Mouse (Mus musculus): Measurements from ENCODE around the gene Frat1. TPM values are rescaled to one million over a fixed set of nuclear protein-coding genes. Genes with fewer than 3 reads are reported as not detected.
"Not testable (repeated sequence)": the region's sequence is repeated elsewhere in the genome, so short reads cannot be mapped to it uniquely, and the experiment has no call there.

Gene Frat1
- polyA plus RNA-seq, 1 experiment from 2014 or later = 16.5 TPM

DNA sequence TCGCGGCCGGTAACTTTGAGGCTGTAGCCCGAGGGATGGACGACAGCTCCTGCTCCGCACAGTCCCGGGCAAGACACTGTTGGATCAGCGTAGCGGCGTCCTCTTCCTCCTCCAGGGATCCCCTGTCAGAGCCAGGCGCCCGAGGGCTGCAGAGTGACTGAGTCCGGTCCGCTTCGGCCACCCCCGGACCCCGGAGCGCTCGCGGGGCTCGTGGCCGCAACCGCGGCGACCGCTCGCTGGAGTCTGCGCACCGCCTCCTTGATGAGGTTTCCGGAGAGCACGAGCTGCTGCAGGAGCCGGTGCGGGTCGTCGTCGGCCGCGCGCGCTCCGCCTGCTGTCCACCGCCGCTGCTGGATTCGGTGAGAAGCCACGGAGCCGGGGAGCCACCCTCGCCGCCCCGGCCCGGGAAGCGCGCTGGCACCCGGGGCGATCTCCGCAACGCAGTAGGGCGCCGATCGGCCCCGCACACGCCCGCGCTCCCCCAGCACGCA is 17.4 kb downstream of the Frat1 start:
- H3K27ac ChIP-seq = peak overlapping the region; percentile 88
- peak overlapping the region; percentile 100 for H3K4me2 ChIP-seq
- H3K36me3 ChIP-seq = no peaks in the 10 kb centered on the region
- WGBS (ENCODE audit: insufficient replicate concordance) = 1% methylated on average over 64 of the region's 64 CpGs
- peak; percentile 30; the same call in 1 of the 2 replicates for ATAC-seq
- H3K9ac ChIP-seq = peak overlapping the region; percentile 90
- peak overlapping the region; percentile 94 for H3K4me3 ChIP-seq
- no peaks in the 10 kb centered on the region for H3K9me3 ChIP-seq (replicated peaks)
- H3K4me1 ChIP-seq = peaks cover 60% of the 10 kb centered on the region
- H3K27me3 ChIP-seq (replicated peaks) = no peaks in the 10 kb centered on the region

DNA sequence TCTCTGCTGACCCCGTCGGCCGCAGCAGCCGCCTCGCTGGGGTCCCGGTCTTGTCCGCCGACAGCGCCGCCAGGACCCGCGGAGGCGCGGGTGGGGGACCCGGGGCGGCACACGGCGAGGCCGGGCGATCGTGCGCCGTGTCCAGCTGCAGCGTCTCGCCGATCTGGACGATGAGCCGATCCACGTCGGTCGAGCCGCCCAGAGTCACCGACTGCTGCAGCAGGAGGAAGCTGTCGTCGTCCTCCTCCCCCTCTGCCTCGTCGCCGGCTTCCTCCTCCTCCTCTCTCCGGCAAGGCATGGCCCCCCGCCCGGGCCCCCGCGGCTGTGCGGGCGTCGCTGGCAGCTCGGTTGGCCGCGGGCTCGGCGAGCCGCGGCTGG is 17.8 kb downstream of the Frat1 start:
- Histone ChIP-seq H3K9ac (peak overlapping the region; percentile 90), H3K27ac (peak overlapping the region; percentile 88), H3K4me3 (peak overlapping the region; percentile 94), H3K4me1 (peaks cover 59% of the 10 kb centered on the region), H3K4me2 (peak overlapping the region; percentile 100)
- not testable (repeated sequence) for H3K36me3 ChIP-seq; H3K27me3 ChIP-seq (replicated peaks); H3K9me3 ChIP-seq (replicated peaks)
- ATAC-seq = peak; percentile 29
- WGBS (ENCODE audit: insufficient replicate concordance) = under 1% methylated on average over 46 of the region's 53 CpGs

DNA sequence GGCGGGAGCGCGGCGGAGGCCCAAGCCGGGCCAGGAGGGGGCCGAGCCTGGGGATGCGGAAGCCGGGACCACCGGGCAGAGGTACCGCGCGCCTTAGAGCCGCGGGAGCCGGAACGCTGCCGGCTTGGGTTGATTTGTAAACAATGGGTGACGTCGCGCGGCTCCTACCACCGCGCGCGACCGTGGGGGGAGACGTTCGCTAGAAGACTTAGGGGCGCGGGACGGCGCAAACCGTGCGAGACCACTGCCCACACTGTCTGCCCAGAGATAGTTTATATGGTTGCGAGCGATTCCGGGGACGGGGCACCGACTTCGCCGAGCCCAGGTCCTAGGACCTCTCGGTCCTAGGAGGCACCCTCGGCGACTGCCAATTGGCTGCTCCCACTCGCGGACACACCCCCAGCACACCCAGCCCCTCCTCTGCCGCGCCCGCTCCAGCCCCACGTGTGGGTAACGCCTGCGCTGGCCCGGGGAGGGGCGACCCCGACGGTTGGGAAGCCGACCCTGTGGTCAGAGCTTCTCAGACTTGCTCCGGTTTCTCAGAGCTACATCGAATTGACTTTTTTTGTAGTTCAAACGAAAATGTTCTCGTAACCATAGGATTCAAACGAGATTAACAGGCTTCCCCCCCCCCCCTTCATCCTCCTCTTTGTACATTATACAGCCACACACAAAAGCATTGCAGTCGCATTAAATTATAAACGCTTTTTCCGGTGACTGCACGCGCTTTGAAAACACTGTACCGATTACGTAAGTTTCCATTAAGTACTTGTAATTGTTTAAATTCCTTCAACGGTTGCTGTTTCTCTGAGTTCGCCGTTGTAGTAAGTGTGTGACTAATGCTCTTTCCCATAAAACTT is 18.5 kb downstream of the Frat1 start, which contains the start of gene Frat2:
Frat2 (minus strand) TSS at position 141 of the 860 bp plus-strand sequence.
- H3K9me3 ChIP-seq (replicated peaks) = no peaks in the 10 kb centered on the region
- H3K36me3 ChIP-seq = no peaks in the 10 kb centered on the region
- H3K9ac ChIP-seq = peak within 1 kb of the TSS; percentile 90
- H3K4me3 ChIP-seq = peak within 1 kb of the TSS; percentile 94
- WGBS (ENCODE audit: insufficient replicate concordance) = under 1% methylated on average over 72 of the region's 72 CpGs
- H3K27ac ChIP-seq = peak within 1 kb of the TSS; percentile 88
- peak within 1 kb of the TSS; percentile 100 for H3K4me2 ChIP-seq
- peaks cover 53% of the 10 kb centered on the region for H3K4me1 ChIP-seq
- peak; percentile 90 for ATAC-seq
- no peaks in the 10 kb centered on the region for H3K27me3 ChIP-seq (replicated peaks)

DNA sequence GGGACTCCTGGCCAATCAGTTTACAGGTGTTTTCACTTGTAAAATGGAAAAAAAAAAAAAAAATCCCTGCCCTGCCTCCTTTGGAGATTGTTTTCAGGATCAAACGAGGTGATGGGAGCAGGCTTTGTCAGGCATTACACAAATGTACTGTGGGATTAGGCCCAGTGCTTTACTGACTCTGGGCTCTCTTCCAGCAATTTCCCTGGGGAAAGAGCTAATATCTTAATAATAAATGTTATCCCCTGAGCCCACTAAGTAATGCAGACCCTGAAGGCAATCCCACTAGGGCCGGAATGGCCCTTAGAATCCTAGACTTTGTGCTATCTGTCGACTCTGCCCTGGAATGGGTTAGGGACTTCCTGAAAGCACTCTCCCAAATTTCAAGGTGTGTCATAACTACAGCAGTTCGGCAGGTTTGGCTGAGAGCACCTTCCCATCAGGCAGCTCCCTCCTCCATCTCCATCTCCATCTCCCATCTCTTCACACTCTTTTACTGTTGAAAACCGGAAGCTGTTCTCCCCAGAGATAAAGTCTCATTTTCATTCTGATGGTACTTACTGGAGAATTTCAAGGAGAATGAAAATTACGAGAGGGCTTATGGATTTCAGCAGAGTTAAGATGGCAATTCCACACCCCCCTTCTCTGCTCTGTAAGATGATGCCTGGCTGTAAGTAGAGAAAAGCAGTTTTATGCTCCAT is 20.4 kb downstream of the Frat1 start:
- no peak overlapping the region for H3K27ac ChIP-seq
- no peaks in the 10 kb centered on the region for H3K36me3 ChIP-seq
- no peak overlapping the region for H3K4me3 ChIP-seq
- no peak overlapping the region for H3K4me2 ChIP-seq
- no peak overlapping the region for H3K9ac ChIP-seq
- 54% methylated on average over 6 of the region's 6 CpGs for WGBS (ENCODE audit: insufficient replicate concordance)
- no peaks in the 10 kb centered on the region for H3K27me3 ChIP-seq (replicated peaks)
- no peak for ATAC-seq
- peaks cover 45% of the 10 kb centered on the region for H3K4me1 ChIP-seq
- H3K9me3 ChIP-seq (replicated peaks) = no peaks in the 10 kb centered on the region

DNA sequence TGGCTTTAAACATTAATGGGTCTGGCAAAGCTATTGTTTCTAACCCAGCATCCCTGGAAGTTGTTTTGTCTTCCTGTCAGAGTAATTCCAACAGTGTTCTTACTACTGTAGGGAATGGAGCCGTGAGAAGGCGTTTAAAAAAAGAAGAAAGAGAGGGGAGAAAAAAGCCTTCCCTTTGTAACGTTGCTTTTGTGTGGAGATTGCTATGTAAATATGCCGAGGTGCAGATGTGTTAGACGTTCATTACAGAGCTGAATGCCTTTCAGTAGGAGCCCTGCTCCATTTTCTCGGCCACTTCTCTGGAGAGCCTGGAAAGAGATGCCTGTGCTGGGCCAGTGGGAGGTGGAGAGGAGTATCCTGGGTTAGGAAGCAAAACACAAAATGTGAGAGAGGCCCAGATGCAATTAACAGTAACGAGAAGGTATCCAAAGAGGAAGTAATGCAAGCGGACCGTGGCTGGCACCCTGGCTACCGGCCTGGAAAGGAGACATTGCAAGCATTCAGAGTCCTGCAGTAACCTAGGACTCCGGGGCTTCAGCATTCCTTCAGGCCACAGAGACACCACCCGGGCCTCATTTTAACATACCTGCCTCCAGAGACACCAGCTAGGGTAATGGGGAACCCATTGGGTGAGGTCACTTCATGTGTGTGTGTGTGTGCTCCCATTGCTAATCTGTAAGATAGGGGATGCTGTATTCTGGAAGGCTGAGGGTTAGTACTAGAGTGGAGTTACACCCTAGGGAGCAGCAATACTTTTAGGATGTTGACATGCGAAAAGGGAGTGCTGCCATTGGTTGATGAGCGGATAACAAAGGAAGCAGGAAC is 21.2 kb downstream of the Frat1 start:
- 37% methylated on average over 14 of the region's 14 CpGs for WGBS (ENCODE audit: insufficient replicate concordance)
- Histone ChIP-seq H3K9me3 (replicated peaks) (no peaks in the 10 kb centered on the region), H3K27me3 (replicated peaks) (no peaks in the 10 kb centered on the region), H3K36me3 (no peaks in the 10 kb centered on the region), H3K9ac (no peak overlapping the region), H3K4me1 (peaks cover 37% of the 10 kb centered on the region), H3K4me3 (no peak overlapping the region), H3K27ac (no peak overlapping the region), H3K4me2 (no peak overlapping the region)
- ATAC-seq = no peak

DNA sequence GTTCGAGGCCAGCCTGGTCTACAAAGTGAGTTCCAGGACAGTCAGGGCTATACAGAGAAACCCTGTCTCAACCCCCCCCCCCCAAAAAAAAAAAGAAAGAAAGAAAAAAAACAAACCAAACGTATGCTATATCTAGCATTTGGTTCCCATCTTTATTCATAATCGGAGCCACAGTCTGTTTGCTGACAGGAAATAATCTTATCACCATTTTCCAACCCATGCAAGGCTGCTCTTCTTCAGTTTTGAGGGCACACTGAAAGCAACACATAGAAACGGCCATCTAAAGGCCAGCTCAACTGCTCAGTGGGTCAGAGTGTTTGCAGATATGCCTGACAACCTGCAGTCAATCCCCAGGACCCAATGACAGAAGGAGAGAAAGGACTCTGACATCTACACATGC is 22.7 kb downstream of the Frat1 start:
- 44% methylated on average over 4 of the region's 4 CpGs for WGBS (ENCODE audit: insufficient replicate concordance)
- Histone ChIP-seq H3K4me1 (peaks cover 39% of the 10 kb centered on the region), H3K36me3 (no peaks in the 10 kb centered on the region), H3K9me3 (replicated peaks) (no peaks in the 10 kb centered on the region), H3K9ac (no peak overlapping the region), H3K4me3 (no peak overlapping the region), H3K4me2 (no peak overlapping the region), H3K27me3 (replicated peaks) (no peaks in the 10 kb centered on the region), H3K27ac (no peak overlapping the region)
- no peak for ATAC-seq

DNA sequence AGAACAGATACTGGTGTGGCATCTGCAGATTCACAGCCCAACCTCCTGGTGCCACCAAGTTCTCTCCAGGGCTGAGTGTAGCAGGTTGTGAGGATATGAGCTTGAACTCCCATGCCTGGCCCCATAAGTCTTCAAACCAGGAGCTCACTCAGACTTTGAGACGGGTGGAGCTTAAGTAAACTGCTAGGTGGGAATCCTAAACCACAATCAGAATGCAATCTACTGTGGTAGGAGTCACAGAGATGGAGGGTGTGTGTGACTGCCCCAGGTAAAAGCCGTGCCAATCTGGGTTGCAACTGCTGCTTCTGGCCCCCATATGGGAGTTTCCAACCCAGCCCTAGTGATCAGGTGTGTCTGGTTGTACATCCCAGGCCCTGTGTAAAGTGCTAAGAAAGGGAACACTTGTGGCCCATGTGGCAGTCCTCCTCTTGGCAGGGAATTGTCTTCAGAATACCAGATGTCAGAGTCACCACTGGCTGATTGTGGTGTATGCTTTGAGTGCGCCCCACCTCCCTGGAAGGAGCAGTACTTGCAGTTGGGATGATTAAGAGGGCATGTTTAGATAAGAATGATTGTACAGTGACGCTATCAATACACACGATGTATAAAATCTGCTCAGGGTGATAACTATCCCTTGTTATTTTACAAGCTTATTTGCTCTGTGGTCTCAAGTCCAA is 27.5 kb downstream of the Frat1 start:
- Histone ChIP-seq H3K4me1 (peaks cover 23% of the 10 kb centered on the region), H3K4me2 (no peak overlapping the region), H3K4me3 (no peak overlapping the region), H3K27me3 (replicated peaks) (no peaks in the 10 kb centered on the region), H3K9ac (no peak overlapping the region), H3K9me3 (replicated peaks) (no peaks in the 10 kb centered on the region), H3K36me3 (peaks cover 21% of the 10 kb centered on the region), H3K27ac (no peak overlapping the region)
- 53% methylated on average over 5 of the region's 5 CpGs for WGBS (ENCODE audit: insufficient replicate concordance)
- ATAC-seq = peak; percentile 71

DNA sequence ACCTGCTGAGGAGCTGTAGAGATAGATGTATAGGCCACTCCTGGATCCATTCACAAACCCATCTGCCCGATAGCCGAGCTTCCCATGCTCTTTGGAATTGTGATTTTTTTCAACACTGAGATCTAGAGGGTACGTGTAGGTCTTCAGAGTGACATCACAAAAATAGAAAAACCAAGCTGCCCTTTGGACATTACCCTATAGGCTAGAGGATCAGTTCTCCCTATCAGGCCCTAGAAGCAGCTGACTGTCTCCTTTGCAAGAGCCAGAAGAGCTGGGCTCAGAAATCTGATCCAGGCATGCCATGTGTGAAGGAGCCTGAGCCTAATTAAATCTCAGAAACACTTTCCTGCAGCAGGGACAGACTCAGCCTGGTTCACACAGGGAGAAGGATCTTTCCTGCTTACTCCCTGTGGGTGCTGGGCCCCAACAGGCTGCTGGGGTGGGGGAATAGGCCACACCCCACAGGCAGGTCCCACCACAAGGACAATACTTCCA is 28.1 kb downstream of the Frat1 start:
- Histone ChIP-seq H3K27ac (no peak overlapping the region), H3K9ac (no peak overlapping the region), H3K4me3 (no peak overlapping the region), H3K4me1 (peaks cover 23% of the 10 kb centered on the region), H3K4me2 (no peak overlapping the region), H3K9me3 (replicated peaks) (no peaks in the 10 kb centered on the region), H3K36me3 (peaks cover 28% of the 10 kb centered on the region), H3K27me3 (replicated peaks) (no peaks in the 10 kb centered on the region)
- WGBS (ENCODE audit: insufficient replicate concordance) = 67% methylated on average over 3 of the region's 3 CpGs
- no peak for ATAC-seq

DNA sequence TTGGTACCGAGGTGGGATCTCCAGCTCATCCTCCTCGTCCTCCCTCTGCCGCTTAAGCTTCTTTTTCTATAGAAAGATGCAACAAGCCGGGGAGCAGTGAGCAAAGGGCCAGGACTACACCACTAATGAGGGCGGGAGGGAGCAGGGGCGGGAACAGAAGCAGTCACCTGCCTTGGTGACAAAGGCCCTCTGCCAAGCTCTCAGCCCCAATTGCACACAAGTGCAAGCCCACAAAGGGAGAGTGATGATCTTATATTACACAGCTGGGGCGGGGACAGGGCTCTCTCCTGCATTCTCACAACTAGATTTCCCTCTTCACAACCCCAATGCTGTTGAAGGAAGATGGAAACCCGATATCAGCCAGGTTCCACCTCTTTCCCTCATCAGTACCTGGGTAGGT is 36.9 kb downstream of the Frat1 start:
- H3K27me3 ChIP-seq (replicated peaks) = no peaks in the 10 kb centered on the region
- no peak overlapping the region for H3K4me3 ChIP-seq
- H3K4me2 ChIP-seq = no peak overlapping the region
- WGBS (ENCODE audit: insufficient replicate concordance) = 83% methylated on average over 8 of the region's 8 CpGs
- H3K27ac ChIP-seq = no peak overlapping the region
- no peak overlapping the region for H3K9ac ChIP-seq
- peaks cover 100% of the 10 kb centered on the region for H3K36me3 ChIP-seq
- ATAC-seq = no peak
- H3K4me1 ChIP-seq = no peaks in the 10 kb centered on the region
- H3K9me3 ChIP-seq (replicated peaks) = no peaks in the 10 kb centered on the region

DNA sequence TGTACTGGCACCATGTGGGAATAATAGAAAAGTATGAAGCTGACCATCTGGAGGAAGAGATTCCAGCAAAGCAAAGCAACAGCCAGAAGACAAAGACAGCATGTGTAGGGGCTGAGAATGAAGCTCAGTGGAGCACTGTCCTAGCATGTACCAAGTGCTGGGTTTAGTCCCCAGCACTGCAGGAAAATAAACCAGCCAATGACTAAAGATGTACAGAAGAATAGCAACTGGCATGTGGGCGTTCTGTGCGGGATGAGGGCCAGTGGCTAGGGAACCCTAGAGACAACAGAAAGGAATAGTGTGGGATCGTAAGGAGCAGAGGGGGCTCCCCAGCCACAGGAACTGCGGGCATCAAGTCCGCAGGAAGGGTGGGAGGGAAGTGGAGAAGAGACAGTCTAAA is 39.5 kb downstream of the Frat1 start:
- WGBS (ENCODE audit: insufficient replicate concordance) = 83% methylated on average over 5 of the region's 5 CpGs
- no peaks in the 10 kb centered on the region for H3K27me3 ChIP-seq (replicated peaks)
- H3K9me3 ChIP-seq (replicated peaks) = no peaks in the 10 kb centered on the region
- no peak overlapping the region for H3K4me2 ChIP-seq
- no peak for ATAC-seq
- H3K4me3 ChIP-seq = no peak overlapping the region
- H3K27ac ChIP-seq = no peak overlapping the region
- H3K9ac ChIP-seq = no peak overlapping the region
- H3K36me3 ChIP-seq = peaks cover 100% of the 10 kb centered on the region
- H3K4me1 ChIP-seq = 0 out of 2 replicates have a peak, but pooled peaks cover 6% of the 10 kb centered on the region

DNA sequence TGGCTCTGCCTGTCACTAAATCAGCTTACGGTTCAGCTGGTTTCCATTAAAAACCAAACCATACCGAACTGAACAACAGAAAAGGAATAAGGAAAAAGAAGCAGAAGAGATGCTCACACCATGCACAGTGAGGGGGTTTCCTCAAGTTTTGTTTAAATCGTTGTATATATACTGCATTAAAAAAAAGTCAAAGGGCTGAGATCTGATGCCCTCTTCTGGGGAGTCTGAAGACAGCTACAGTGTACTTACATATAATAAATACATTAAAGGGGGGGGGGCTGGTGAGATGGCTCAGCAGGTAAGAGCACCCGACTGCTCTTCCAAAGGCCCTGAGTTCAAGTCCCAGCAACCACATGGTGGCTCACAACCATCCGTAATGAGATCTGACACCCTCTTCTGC is 40.2 kb downstream of the Frat1 start:
- ATAC-seq; H3K27me3 ChIP-seq (replicated peaks); H3K9me3 ChIP-seq (replicated peaks); H3K9ac ChIP-seq; H3K4me1 ChIP-seq; H3K4me2 ChIP-seq; H3K4me3 ChIP-seq; H3K27ac ChIP-seq: not testable (repeated sequence)
- WGBS (ENCODE audit: insufficient replicate concordance) = 77% methylated on average over 5 of the region's 5 CpGs
- peaks cover 100% of the 10 kb centered on the region for H3K36me3 ChIP-seq
